Mouse (Mus musculus) kidney, embryonic 14.5 days (tissue): ENCODE results near the gene Tcp10b. TPM values are rescaled to one million over a fixed set of nuclear protein-coding genes. Genes with fewer than 3 reads are reported as not detected.
"Not testable (repeated sequence)": the region's sequence is repeated elsewhere in the genome, so short reads cannot be mapped to it uniquely, and the experiment has no call there.

ENCODE experiments used
- ATAC-seq: fragments of 200-750 bp; cut with Nextera tagmentation; 2 replicates; pipeline ENCODE4 v1.8.0; 2017; ENCODE audit warnings: moderate number of reproducible peaks, mild to moderate bottlenecking, moderate TSS enrichment, moderate library complexity; ENCODE audit not compliant: low FRiP score, low TSS enrichment
- H3K27ac ChIP-seq: fragments of 300-500 bp; sonication (generic); 2 replicates; pipeline ENCODE4 v1.5.1; 2014; ENCODE audit warnings: low read depth, mild to moderate bottlenecking, low read length, moderate library complexity, mixed read lengths
- H3K27me3 ChIP-seq: fragments of 300-500 bp; sonication (generic); 2 replicates; pipeline ENCODE4 v1.6.1; 2014; ENCODE audit warnings: mild to moderate bottlenecking, low read length; ENCODE audit not compliant: control insufficient read depth, insufficient read depth
- H3K36me3 ChIP-seq: fragments of 300-500 bp; sonication (generic); 2 replicates; pipeline ENCODE4 v1.6.1; 2014; ENCODE audit warnings: low read length, mixed read lengths; ENCODE audit not compliant: control insufficient read depth, insufficient read depth
- H3K4me1 ChIP-seq: fragments of 300-500 bp; sonication (generic); 2 replicates; pipeline ENCODE4 v1.6.1; 2014; ENCODE audit warnings: low read length, mixed read lengths; ENCODE audit not compliant: control insufficient read depth, insufficient read depth
- H3K4me2 ChIP-seq: fragments of 300-500 bp; sonication (generic); replicated peaks from 2 replicates; pipeline ENCODE4 v1.6.1; 2014; ENCODE audit warnings: low read depth, mild to moderate bottlenecking, low read length
- H3K4me3 ChIP-seq: fragments of 300-500 bp; sonication (generic); 2 replicates; pipeline ENCODE4 v1.5.1; 2014; ENCODE audit warnings: mild to moderate bottlenecking, low read length
- H3K9ac ChIP-seq: fragments of 300-500 bp; sonication (generic); 2 replicates; pipeline ENCODE4 v1.6.1; 2014; ENCODE audit warnings: low read depth, mild to moderate bottlenecking, low read length, moderate library complexity
- H3K9me3 ChIP-seq: fragments of 300-500 bp; sonication (generic); 2 replicates; pipeline ENCODE4 v1.6.1; 2016; ENCODE audit warnings: low read length; ENCODE audit not compliant: control insufficient read depth
- WGBS: fragments of 180-500 bp; shearing (Covaris S2); extraction: QIAGEN DNeasy Blood & Tissue Kit; methylation state at CpG from one replicate; pipeline ENCODE4 v1.1.7; 2014; 5-methylcytosine and 5-hydroxymethylcytosine counted together
- polyA plus RNA-seq: library from polyadenylated mRNA; unstranded; fragments of >200 nt; fragmentation: Nextera tagmentation; extraction: Ambion mirVana; gene quantifications from 2 replicates; pipeline ENCODE4 v1.2.1, GENCODE M21; 2014

The Tcp10b gene
- polyA plus RNA-seq, 1 experiment from 2014 or later: 0.23 TPM

GRCm38 (mm10) chr17:13131710-13132109 lies 70.8 kb downstream of the Tcp10b start, which contains the start of gene Unc93a:
TSS of gene Unc93a (minus strand) at chr17:13131810.
- H3K27ac ChIP-seq, H3K36me3 ChIP-seq, ATAC-seq, H3K9me3 ChIP-seq, H3K9ac ChIP-seq, H3K4me3 ChIP-seq, H3K4me1 ChIP-seq, H3K27me3 ChIP-seq, H3K4me2 ChIP-seq: not testable (repeated sequence)
- 91% methylated on average over 3 of the region's 4 CpGs for WGBS

Other genes with a start within 250 kb of the Tcp10b start
- gene Mas1, start 193.0 kb upstream of the Tcp10b start, polyA plus RNA-seq: 0.26 and 0.66 TPM in 2 replicates
- gene Mrgprh, start 185.1 kb upstream of the Tcp10b start, polyA plus RNA-seq: not detected in 2 replicates
- gene Pnldc1, start 150.9 kb upstream of the Tcp10b start, polyA plus RNA-seq: 1.3 and 1.7 TPM in 2 replicates
- 407 and 495 TPM in 2 replicates for gene Tcp1, start 145.4 kb upstream of the Tcp10b start, polyA plus RNA-seq
- gene Mrpl18, start 144.8 kb upstream of the Tcp10b start, polyA plus RNA-seq: 186 and 194 TPM in 2 replicates
- gene Acat3, start 120.5 kb upstream of the Tcp10b start, polyA plus RNA-seq: 0.61 and 0.76 TPM in 2 replicates
- 78.4 and 95.7 TPM in 2 replicates for gene Acat2, start 100.4 kb upstream of the Tcp10b start, polyA plus RNA-seq
- gene Wtap, start 66.9 kb upstream of the Tcp10b start, polyA plus RNA-seq: 146 and 173 TPM in 2 replicates
- gene Sod2, start 54.3 kb upstream of the Tcp10b start, polyA plus RNA-seq: 139 and 144 TPM in 2 replicates
- gene Gpr31b, start 8.8 kb upstream of the Tcp10b start, polyA plus RNA-seq: not detected in 2 replicates
- gene Unc93a, start 70.7 kb downstream of the Tcp10b start, polyA plus RNA-seq: 0.21 TPM in 1 of 2 replicates, not detected in the other
- gene Smok2a, start 160.1 kb downstream of the Tcp10b start, polyA plus RNA-seq: not detected in 2 replicates
- gene Smok2b, start 169.2 kb downstream of the Tcp10b start, polyA plus RNA-seq: not detected in 2 replicates